Mouse (Mus musculus): ENCODE measurements around the gene Dpm1. TPM values are rescaled to one million over a fixed set of nuclear protein-coding genes. Genes with fewer than 3 reads are reported as not detected.
A peak's percentile ranks its signal among the peaks of the same experiment; 100 is the strongest.

Dpm1 gene
- total and polyA plus RNA-seq, 2 experiments from 2014 or later = 108 to 141 TPM

GRCm38 (mm10) chr2:168238335-168238734, 7.9 kb upstream of the Dpm1 start:
- Histone ChIP-seq H3K4me3 (ENCODE audit: low read depth, low read length) (no peak overlapping the region), H3K9me3 (replicated peaks; ENCODE audit: control insufficient read depth, low read length) (0 out of 2 replicates have a peak, but pooled peaks cover 9% of the 10 kb centered on the region), H3K27ac (ENCODE audit: low read depth) (no peak overlapping the region), H3K9ac (replicated peaks; ENCODE audit: low read depth, low read length) (no peak overlapping the region), H3K27me3 (ENCODE audit: control insufficient read depth, insufficient read depth, low read length) (no peaks in the 10 kb centered on the region), H3K4me2 (ENCODE audit: low read depth, low read length) (no peak overlapping the region), H3K4me1 (ENCODE audit: control insufficient read depth, insufficient read depth) (no peaks in the 10 kb centered on the region), H3K36me3 (replicated peaks; ENCODE audit: control insufficient read depth, insufficient read depth, low read length) (peaks cover 7% of the 10 kb centered on the region; the same call in 1 of the 2 replicates)
- no peak for DNase-seq (ENCODE audit: low spot score)
- no peak for ATAC-seq (ENCODE audit: insufficient read depth, low read depth)
- TF ChIP-seq CTCF (IDR thresholded peaks at IDR 0.05; ENCODE audit: low read depth) (no peak), EP300 (IDR thresholded peaks at IDR 0.05; ENCODE audit: low read depth) (no peak)
- 86% methylated on average over 4 of the region's 4 CpGs for WGBS

GRCm38 (mm10) chr2:168233286-168233685, 2.9 kb upstream of the Dpm1 start:
- no peak overlapping the region for H3K27ac ChIP-seq (ENCODE audit: low read depth)
- H3K9me3 ChIP-seq (replicated peaks; ENCODE audit: control insufficient read depth, low read length) = 0 out of 2 replicates have a peak, but pooled peaks cover 2% of the 10 kb centered on the region
- H3K27me3 ChIP-seq (ENCODE audit: control insufficient read depth, insufficient read depth, low read length) = no peaks in the 10 kb centered on the region
- H3K4me1 ChIP-seq (ENCODE audit: control insufficient read depth, insufficient read depth) = peaks cover 19% of the 10 kb centered on the region
- ATAC-seq (ENCODE audit: insufficient read depth, low read depth) = no peak
- TF ChIP-seq EP300 (IDR thresholded peaks at IDR 0.05; ENCODE audit: low read depth) (no peak), CTCF (IDR thresholded peaks at IDR 0.05; ENCODE audit: low read depth) (no peak)
- peaks cover 9% of the 10 kb centered on the region; the same call in 1 of the 2 replicates for H3K36me3 ChIP-seq (replicated peaks; ENCODE audit: control insufficient read depth, insufficient read depth, low read length)
- no peak overlapping the region for H3K4me3 ChIP-seq (ENCODE audit: low read depth, low read length)
- DNase-seq (ENCODE audit: low spot score) = no peak
- WGBS = 89% methylated on average over 5 of the region's 5 CpGs
- H3K4me2 ChIP-seq (ENCODE audit: low read depth, low read length) = no peak overlapping the region
- H3K9ac ChIP-seq (replicated peaks; ENCODE audit: low read depth, low read length) = no peak overlapping the region

GRCm38 (mm10) chr2:168231471-168231829, 1.1 kb upstream of the Dpm1 start:
- DNase-seq (ENCODE audit: low spot score) = no peak

GRCm38 (mm10) chr2:168230773-168231470, 531 bp upstream of the Dpm1 start:
- no peak for DNase-seq (ENCODE audit: low spot score)
- WGBS = 2% methylated on average over 76 of the region's 105 CpGs

More at GRCm38 (mm10) chr2:168231471-168231829, 1.1 kb upstream of the Dpm1 start:
- TF ChIP-seq EP300 (IDR thresholded peaks at IDR 0.05; ENCODE audit: low read depth) = no peak
- no peak for TF ChIP-seq CTCF (IDR thresholded peaks at IDR 0.05; ENCODE audit: low read depth)
- Histone ChIP-seq H3K27me3 (ENCODE audit: control insufficient read depth, insufficient read depth, low read length) (no peaks in the 10 kb centered on the region), H3K4me1 (ENCODE audit: control insufficient read depth, insufficient read depth) (peaks cover 20% of the 10 kb centered on the region), H3K4me2 (ENCODE audit: low read depth, low read length) (peak overlapping the region; percentile 94), H3K9me3 (replicated peaks; ENCODE audit: control insufficient read depth, low read length) (no peaks in the 10 kb centered on the region), H3K9ac (replicated peaks; ENCODE audit: low read depth, low read length) (peak overlapping the region; percentile 94; the same call in 1 of the 2 replicates), H3K27ac (ENCODE audit: low read depth) (no peak overlapping the region), H3K36me3 (replicated peaks; ENCODE audit: control insufficient read depth, insufficient read depth, low read length) (peaks cover 17% of the 10 kb centered on the region), H3K4me3 (ENCODE audit: low read depth, low read length) (peak overlapping the region; percentile 91)
- no peak for ATAC-seq (ENCODE audit: insufficient read depth, low read depth)
- 55% methylated on average over 33 of the region's 33 CpGs for WGBS

GRCm38 (mm10) chr2:168229116-168230025, 1.0 kb downstream of the Dpm1 start:
- H3K9ac ChIP-seq (replicated peaks; ENCODE audit: low read depth, low read length) = peak overlapping the region; percentile 94
- peaks cover 20% of the 10 kb centered on the region for H3K4me1 ChIP-seq (ENCODE audit: control insufficient read depth, insufficient read depth)
- H3K4me2 ChIP-seq (ENCODE audit: low read depth, low read length) = peak overlapping the region; percentile 94
- no peak for TF ChIP-seq EP300 (IDR thresholded peaks at IDR 0.05; ENCODE audit: low read depth)
- TF ChIP-seq CTCF (IDR thresholded peaks at IDR 0.05; ENCODE audit: low read depth) = no peak
- WGBS = 15% methylated on average over 41 of the region's 41 CpGs
- H3K4me3 ChIP-seq (ENCODE audit: low read depth, low read length) = peak overlapping the region; percentile 91
- H3K27me3 ChIP-seq (ENCODE audit: control insufficient read depth, insufficient read depth, low read length) = no peaks in the 10 kb centered on the region
- peak overlapping the region; percentile 90 for H3K27ac ChIP-seq (ENCODE audit: low read depth)
- peaks cover 37% of the 10 kb centered on the region for H3K36me3 ChIP-seq (replicated peaks; ENCODE audit: control insufficient read depth, insufficient read depth, low read length)
- ATAC-seq (ENCODE audit: insufficient read depth, low read depth) (peak; percentile 33), DNase-seq (ENCODE audit: low spot score) (no peak)
- no peaks in the 10 kb centered on the region for H3K9me3 ChIP-seq (replicated peaks; ENCODE audit: control insufficient read depth, low read length)

More at GRCm38 (mm10) chr2:168230773-168231470, 531 bp upstream of the Dpm1 start:
- Histone ChIP-seq H3K9me3 (replicated peaks; ENCODE audit: control insufficient read depth, low read length) (no peaks in the 10 kb centered on the region), H3K4me1 (ENCODE audit: control insufficient read depth, insufficient read depth) (peaks cover 20% of the 10 kb centered on the region), H3K27ac (ENCODE audit: low read depth) (peak overlapping the region; percentile 90), H3K4me2 (ENCODE audit: low read depth, low read length) (peak overlapping the region; percentile 94), H3K36me3 (replicated peaks; ENCODE audit: control insufficient read depth, insufficient read depth, low read length) (peaks cover 22% of the 10 kb centered on the region), H3K27me3 (ENCODE audit: control insufficient read depth, insufficient read depth, low read length) (no peaks in the 10 kb centered on the region), H3K4me3 (ENCODE audit: low read depth, low read length) (peak overlapping the region; percentile 91), H3K9ac (replicated peaks; ENCODE audit: low read depth, low read length) (peak overlapping the region; percentile 94)
- TF ChIP-seq CTCF (IDR thresholded peaks at IDR 0.05; ENCODE audit: low read depth) (no peak), EP300 (IDR thresholded peaks at IDR 0.05; ENCODE audit: low read depth) (no peak)
- ATAC-seq (ENCODE audit: insufficient read depth, low read depth) = peak; percentile 65

Data from heart, postnatal 0 days (tissue).